Mouse (Mus musculus) midbrain, postnatal 0 days (tissue): ENCODE measurements at regions not wholly inside any gene's neighbourhood (a gene's known extent, or its start where the extent isn't known, plus 50 kb on each side); places are given as distances from the start of the nearest gene placed in this dataset.

ENCODE experiments used
- ATAC-seq: fragments of 200-750 bp; cut with Nextera tagmentation; 2 replicates; pipeline ENCODE4 v1.8.0; 2017; ENCODE audit warnings: moderate number of reproducible peaks, mild to moderate bottlenecking, moderate TSS enrichment, moderate library complexity; ENCODE audit not compliant: low FRiP score
- DNase-seq: peaks from one replicate; pipeline ENCODE4 v3.0.0-alpha.2; 2015; ENCODE audit warnings: low spot score
- H3K27ac ChIP-seq: fragments of 300-500 bp; sonication (generic); 2 replicates; pipeline ENCODE4 v1.5.1; 2014; ENCODE audit warnings: low read depth, mild to moderate bottlenecking, low read length, mixed read lengths
- H3K27me3 ChIP-seq: fragments of 300-500 bp; sonication (generic); 2 replicates; pipeline ENCODE4 v1.6.1; 2014; ENCODE audit warnings: low read length, control low read depth, mixed read lengths; ENCODE audit not compliant: insufficient read depth
- H3K36me3 ChIP-seq: fragments of 300-500 bp; sonication (generic); 2 replicates; pipeline ENCODE4 v1.6.1; 2014; ENCODE audit warnings: low read length, control low read depth, mixed read lengths; ENCODE audit not compliant: insufficient read depth
- H3K4me1 ChIP-seq: fragments of 300-500 bp; sonication (generic); 2 replicates; pipeline ENCODE4 v1.6.1; 2014; ENCODE audit warnings: mild to moderate bottlenecking, control low read depth, antibody characterized with exemption, low read length, mixed read lengths; ENCODE audit not compliant: insufficient read depth
- H3K4me2 ChIP-seq: fragments of 300-500 bp; sonication (generic); 2 replicates; pipeline ENCODE4 v1.6.1; 2014; ENCODE audit warnings: low read depth, mild to moderate bottlenecking, low read length, mixed read lengths; ENCODE audit not compliant: poor library complexity, severe bottlenecking
- H3K4me3 ChIP-seq: fragments of 300-500 bp; sonication (generic); 2 replicates; pipeline ENCODE4 v1.5.1; 2014; ENCODE audit warnings: low read depth, mild to moderate bottlenecking, low read length, moderate library complexity
- H3K9ac ChIP-seq: fragments of 300-500 bp; sonication (generic); replicated peaks from 2 replicates; pipeline ENCODE4 v1.6.1; 2014; ENCODE audit warnings: mild to moderate bottlenecking, low read length, moderate library complexity, mixed read lengths; ENCODE audit not compliant: poor library complexity, severe bottlenecking
- H3K9me3 ChIP-seq: fragments of 300-500 bp; sonication (generic); 2 replicates; pipeline ENCODE4 v1.6.1; 2016; ENCODE audit warnings: low read length, control low read depth
- CTCF ChIP-seq: IDR thresholded peaks from 2 replicates; pipeline ENCODE4 v1.5.1; 2016; ENCODE audit warnings: antibody characterized with exemption, mild to moderate bottlenecking
- WGBS: fragments of 180-500 bp; shearing (Covaris S2); extraction: QIAGEN DNeasy Blood & Tissue Kit; methylation state at CpG from one replicate; pipeline ENCODE4 v1.1.7; 2014; 5-methylcytosine and 5-hydroxymethylcytosine counted together

- Histone ChIP-seq H3K27me3 (no peaks in the 10 kb centered on the region), H3K4me1 (no peaks in the 10 kb centered on the region), H3K4me2 (no peak overlapping the region), H3K4me3 (no peak overlapping the region), H3K9ac (no peak overlapping the region), H3K36me3 (no peaks in the 10 kb centered on the region), H3K9me3 (no peaks in the 10 kb centered on the region), H3K27ac (no peak overlapping the region)
- WGBS, result 92% methylated on average over 4 of the region's 4 CpGs
- DNase-seq (no peak), ATAC-seq (no peak)
- no peak for TF ChIP-seq CTCF
These were observed 68.7 kb upstream of the Ralgps2 start for GRCm38 (mm10) chr1:157007891-157008730.

DNA sequence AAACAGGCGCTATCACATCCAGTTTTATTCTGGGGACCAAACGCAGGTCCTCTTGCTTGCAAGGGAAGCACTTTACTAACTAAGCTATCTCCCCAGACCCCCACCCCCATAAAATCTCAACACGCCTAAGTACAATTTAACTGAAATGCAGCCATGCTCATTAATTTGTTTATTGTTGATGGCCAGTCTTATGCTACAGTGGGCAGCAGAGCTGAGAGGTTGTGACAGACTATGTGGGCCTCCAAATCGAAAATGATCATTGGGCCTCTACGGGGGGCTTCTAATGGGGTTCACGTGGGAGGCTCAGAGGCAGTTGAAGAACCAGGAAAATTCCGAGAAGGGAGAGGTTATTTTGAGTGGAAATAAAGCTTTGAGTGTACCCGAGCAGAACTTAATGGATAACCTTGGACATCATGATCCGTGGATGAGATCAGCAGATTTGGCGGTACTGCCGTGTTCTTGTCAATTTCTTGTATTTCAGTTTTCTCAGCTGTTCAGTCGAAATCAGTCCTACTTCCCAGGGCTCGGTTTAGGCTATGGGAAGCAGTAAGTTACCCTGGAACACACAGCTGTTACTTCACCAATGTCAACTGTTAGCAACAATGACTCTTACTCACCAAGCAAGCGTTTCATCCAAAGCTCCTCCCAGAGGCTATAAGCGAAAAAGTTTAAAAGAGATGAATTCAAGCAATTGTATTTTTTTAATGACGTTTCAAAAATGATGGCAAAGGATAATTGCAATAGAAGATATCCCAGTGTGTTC is 65.1 kb upstream of the Ralgps2 start:
- Histone ChIP-seq H3K9ac (no peak overlapping the region), H3K4me2 (no peak overlapping the region), H3K4me1 (0 out of 2 replicates have a peak, but pooled peaks cover 3% of the 10 kb centered on the region), H3K4me3 (no peak overlapping the region), H3K36me3 (no peaks in the 10 kb centered on the region), H3K27me3 (no peaks in the 10 kb centered on the region), H3K27ac (no peak overlapping the region), H3K9me3 (no peaks in the 10 kb centered on the region)
- no peak for DNase-seq
- no peak for TF ChIP-seq CTCF
- WGBS, result 91% methylated on average over 16 of the region's 16 CpGs
- no peak for ATAC-seq

- no peak overlapping the region for H3K9ac ChIP-seq
- no peak overlapping the region for H3K4me3 ChIP-seq
- H3K4me2 ChIP-seq, result no peak overlapping the region
- H3K27ac ChIP-seq, result no peak overlapping the region
- no peaks in the 10 kb centered on the region for H3K36me3 ChIP-seq
- WGBS, result 89% methylated on average over 7 of the region's 7 CpGs
- 0 out of 2 replicates have a peak, but pooled peaks cover 3% of the 10 kb centered on the region for H3K4me1 ChIP-seq
- no peak for ATAC-seq
- H3K9me3 ChIP-seq, result no peaks in the 10 kb centered on the region
- DNase-seq, result no peak
- no peak for TF ChIP-seq CTCF
- no peaks in the 10 kb centered on the region for H3K27me3 ChIP-seq
These were observed 63.6 kb upstream of the Ralgps2 start for GRCm38 (mm10) chr1:157003034-157003433.

GRCm38 (mm10) chr1:157002258-157002657 is 62.8 kb upstream of the Ralgps2 start:
- Histone ChIP-seq H3K9me3 (no peaks in the 10 kb centered on the region), H3K4me3 (no peak overlapping the region), H3K4me2 (no peak overlapping the region), H3K4me1 (0 out of 2 replicates have a peak, but pooled peaks cover 3% of the 10 kb centered on the region), H3K9ac (no peak overlapping the region), H3K27me3 (no peaks in the 10 kb centered on the region), H3K27ac (no peak overlapping the region), H3K36me3 (no peaks in the 10 kb centered on the region)
- ATAC-seq (no peak), DNase-seq (no peak)
- 93% methylated on average over 2 of the region's 2 CpGs for WGBS
- TF ChIP-seq CTCF, result no peak

DNA sequence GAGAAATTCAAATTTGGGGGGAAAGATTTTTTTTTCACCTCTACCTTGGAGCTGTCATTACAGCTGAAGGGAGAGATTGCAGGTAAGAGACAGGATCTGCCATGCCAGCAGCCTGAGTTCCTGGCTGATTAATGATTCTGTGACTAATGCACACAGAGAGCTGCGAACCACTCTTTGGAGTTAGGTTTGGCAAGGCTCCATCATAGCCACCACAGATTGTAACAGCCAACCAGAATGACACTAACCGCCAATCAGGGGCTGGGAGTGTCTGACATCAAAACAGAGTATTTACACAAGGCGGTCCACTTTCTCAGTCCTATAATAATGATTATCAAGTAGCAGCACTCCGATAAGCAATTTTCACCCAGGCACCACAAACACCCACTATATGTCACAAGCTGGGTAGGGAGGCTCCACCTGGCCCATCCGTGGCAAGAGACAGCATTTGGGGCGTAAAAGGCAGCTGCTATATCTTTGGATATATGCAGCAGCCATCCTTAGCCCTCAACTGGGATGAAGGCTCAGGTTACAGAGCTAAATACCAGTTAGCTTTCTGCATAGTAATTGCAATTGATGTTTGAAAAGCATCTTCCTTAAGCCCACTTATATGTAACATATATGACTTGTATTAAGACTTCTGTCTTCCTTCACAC is 61.7 kb upstream of the Ralgps2 start:
- Histone ChIP-seq H3K4me3 (no peak overlapping the region), H3K27ac (no peak overlapping the region), H3K4me2 (no peak overlapping the region), H3K27me3 (no peaks in the 10 kb centered on the region), H3K9me3 (no peaks in the 10 kb centered on the region), H3K4me1 (0 out of 2 replicates have a peak, but pooled peaks cover 3% of the 10 kb centered on the region), H3K36me3 (no peaks in the 10 kb centered on the region), H3K9ac (no peak overlapping the region)
- WGBS, result 73% methylated on average over 6 of the region's 6 CpGs
- no peak for ATAC-seq
- DNase-seq, result no peak
- no peak for TF ChIP-seq CTCF
